Mouse (Mus musculus) bone marrow, adult 2 months (tissue): ENCODE measurements around the gene Diras2. TPM values are rescaled to one million over a fixed set of nuclear protein-coding genes. Genes with fewer than 3 reads are reported as not detected.

ENCODE experiments used
- H3K27ac ChIP-seq: fragments of 200-500 bp; 2 replicates; pipeline ENCODE4 v1.5.1; 2012; ENCODE audit warnings: low read depth, mild to moderate bottlenecking, control low read depth, inconsistent platforms, low read length; ENCODE audit not compliant: control insufficient read depth, poor library complexity, insufficient read depth
- H3K4me1 ChIP-seq: fragments of 200-500 bp; 2 replicates; pipeline ENCODE4 v1.6.1; 2011; ENCODE audit warnings: low read length; ENCODE audit not compliant: control insufficient read depth, insufficient read depth
- H3K4me3 ChIP-seq: fragments of 200-500 bp; replicated peaks from 2 replicates; pipeline ENCODE3; 2011; ENCODE audit warnings: mild to moderate bottlenecking, low read depth, low read length, control low read depth; ENCODE audit not compliant: control insufficient read depth
- CTCF ChIP-seq: fragments of 200-500 bp; IDR thresholded peaks from 2 replicates; pipeline ENCODE4 v1.5.1; 2011; ENCODE audit warnings: low read length, control low read depth; ENCODE audit not compliant: control insufficient read depth, insufficient read depth
- POLR2A ChIP-seq: fragments of 200-500 bp; IDR thresholded peaks from 2 replicates; pipeline ENCODE4 v1.6.1; 2011; ENCODE audit warnings: low read depth, mild to moderate bottlenecking, control low read depth, low read length, borderline replicate concordance; ENCODE audit not compliant: control insufficient read depth
- WGBS: fragments of 180-500 bp; shearing (Covaris S2); methylation state at CpG from one replicate; pipeline ENCODE4 v1.1.7; 2018; 5-methylcytosine and 5-hydroxymethylcytosine counted together
- polyA plus RNA-seq: library from polyadenylated mRNA; stranded (reverse); fragments of >200 nt; gene quantifications from 2 replicates; pipeline ENCODE4 v1.2.4, GENCODE M21; 2011; ENCODE audit warnings: low replicate concordance; ENCODE audit not compliant: missing spikeins, insufficient read depth, insufficient read length

Gene Diras2
- polyA plus RNA-seq, 1 experiment: 5.9 TPM

GRCm38 (mm10) chr13:52501686-52502085 lies 29.4 kb downstream of the Diras2 start:
- WGBS: 63% methylated on average over 8 of the region's 8 CpGs
- Histone ChIP-seq H3K4me3 (no peak overlapping the region), H3K4me1 (no peaks in the 10 kb centered on the region), H3K27ac (no peak overlapping the region)
- TF ChIP-seq CTCF (no peak), POLR2A (no peak)

- WGBS: 61% methylated on average over 4 of the region's 4 CpGs
- no peak overlapping the region for H3K27ac ChIP-seq
- no peaks in the 10 kb centered on the region for H3K4me1 ChIP-seq
- H3K4me3 ChIP-seq: no peak overlapping the region
- TF ChIP-seq CTCF: no peak
- no peak for TF ChIP-seq POLR2A
Measured at GRCm38 (mm10) chr13:52497029-52497550, 34.0 kb downstream of the Diras2 start.

GRCm38 (mm10) chr13:52488821-52489220 lies 42.3 kb downstream of the Diras2 start:
- no peak overlapping the region for H3K4me3 ChIP-seq
- TF ChIP-seq CTCF (no peak), POLR2A (no peak)
- 85% methylated on average over 7 of the region's 7 CpGs for WGBS
- no peaks in the 10 kb centered on the region for H3K4me1 ChIP-seq
- no peak overlapping the region for H3K27ac ChIP-seq

- no peak overlapping the region for H3K4me3 ChIP-seq
- H3K4me1 ChIP-seq: no peaks in the 10 kb centered on the region
- WGBS: 78% methylated on average over 4 of the region's 4 CpGs
- TF ChIP-seq POLR2A: no peak
- H3K27ac ChIP-seq: no peak overlapping the region
Measured at GRCm38 (mm10) chr13:52484064-52484463, 47.0 kb downstream of the Diras2 start.

- 72% methylated on average over 2 of the region's 2 CpGs for WGBS
- no peak for TF ChIP-seq CTCF
- TF ChIP-seq POLR2A: no peak
- Histone ChIP-seq H3K27ac (no peak overlapping the region), H3K4me3 (no peak overlapping the region), H3K4me1 (no peaks in the 10 kb centered on the region)
Measured at GRCm38 (mm10) chr13:52481786-52482185, 49.3 kb downstream of the Diras2 start.

- TF ChIP-seq CTCF (no peak), POLR2A (no peak)
- Histone ChIP-seq H3K4me3 (no peak overlapping the region), H3K4me1 (no peaks in the 10 kb centered on the region), H3K27ac (no peak overlapping the region)
- WGBS: 81% methylated on average over 5 of the region's 5 CpGs
Measured at GRCm38 (mm10) chr13:52479146-52479545, 51.9 kb downstream of the Diras2 start.

- H3K4me1 ChIP-seq: no peaks in the 10 kb centered on the region
- WGBS: 53% methylated on average over 11 of the region's 11 CpGs
- H3K4me3 ChIP-seq: no peak overlapping the region
- no peak for TF ChIP-seq POLR2A
- no peak for TF ChIP-seq CTCF
- H3K27ac ChIP-seq: no peak overlapping the region
Measured at GRCm38 (mm10) chr13:52476998-52477601, 54.0 kb downstream of the Diras2 start.

GRCm38 (mm10) chr13:52476222-52476621 lies 54.9 kb downstream of the Diras2 start:
- H3K27ac ChIP-seq: no peak overlapping the region
- TF ChIP-seq POLR2A (no peak), CTCF (peak; percentile 61)
- H3K4me1 ChIP-seq: no peaks in the 10 kb centered on the region
- H3K4me3 ChIP-seq: no peak overlapping the region
- 51% methylated on average over 3 of the region's 3 CpGs for WGBS

- H3K27ac ChIP-seq: no peak overlapping the region
- no peak overlapping the region for H3K4me3 ChIP-seq
- TF ChIP-seq CTCF: no peak
- TF ChIP-seq POLR2A: no peak
- H3K4me1 ChIP-seq: no peaks in the 10 kb centered on the region
- WGBS: 86% methylated on average over 10 of the region's 10 CpGs
Measured at GRCm38 (mm10) chr13:52475264-52475663, 55.8 kb downstream of the Diras2 start.
